Mouse (Mus musculus) liver, adult 2 months (tissue): ENCODE measurements at regions not wholly inside any gene's neighbourhood (a gene's known extent, or its start where the extent isn't known, plus 50 kb on each side); places are given as distances from the start of the nearest gene placed in this dataset.

Experiments used
- CTCF ChIP-seq: fragments of 200-500 bp; IDR thresholded peaks from 2 replicates; pipeline ENCODE4 v1.5.1; 2011; ENCODE audit warnings: low read depth, low read length, control low read depth
- POLR2A ChIP-seq: fragments of 200-500 bp; IDR thresholded peaks from 2 replicates; pipeline ENCODE4 v1.6.1; 2011; ENCODE audit warnings: low read length, control low read depth; ENCODE audit not compliant: insufficient read depth; ENCODE audit errors: extremely low read depth

GRCm38 (mm10) chr1:186887127-186887526 lies 80.1 kb upstream of the D1Pas1 start:
- TF ChIP-seq CTCF, result no peak
- TF ChIP-seq POLR2A, result no peak
